9 mouse cellular contexts compared by ENCODE assay signal in genomic region chr10:3996170-3996876, GRCm38 (mm10). TPM values are rescaled to one million over a fixed set of nuclear protein-coding genes. Genes with fewer than 3 reads are reported as not detected.
A peak's percentile ranks its signal among the peaks of the same experiment; 100 is the strongest.
DNase-seq lines count a peak whose midpoint lies in the region; ATAC-seq and TF ChIP-seq lines count a peak whose summit lies in the region.
"Had no signal": no experiment of that assay in that cellular context is flagged by ENCODE, and none has a peak within 500 bp of the region (broad histone marks: within the 10 kb centered on the region; RNA-seq: fewer than 3 reads in every experiment).

No protein-coding gene starts in this region.

- H3K9ac ChIP-seq in liver, postnatal 0 days (replicated peaks) = no peak overlapping the region
- H3K9ac ChIP-seq: heart, embryonic 13.5 days had no signal

- peak overlapping the region; percentile 13; the same call in 1 of the 2 replicates for H3K4me2 ChIP-seq in liver, postnatal 0 days (ENCODE audit: low read depth, low read length)
- H3K4me2 ChIP-seq: heart, embryonic 13.5 days had no signal

- H3K27ac ChIP-seq in forebrain, embryonic 10.5 days = no peak overlapping the region
- H3K27ac ChIP-seq in liver, postnatal 0 days (ENCODE audit: low read depth) = 0 out of 2 replicates have a peak overlapping the region, but pooled peaks have one; percentile 29
- H3K27ac ChIP-seq: heart, embryonic 13.5 days had no signal

- intact Hi-C loops in heart, postnatal 25 days (cut with DNase I) = loop anchor here (2.0 to 5.0 kb wide), 4 partner anchors 91 to 376 kb away; no protein-coding TSS in a partner anchor

- WGBS in forebrain, embryonic 10.5 days = 62% methylated on average over 15 of the region's 15 CpGs
- 54% methylated on average over 15 of the region's 15 CpGs for WGBS in liver, postnatal 0 days (ENCODE audit: insufficient replicate concordance)

- no peak overlapping the region for H3K4me3 ChIP-seq in E14TG2a.4 (replicated peaks; ENCODE audit: low read length)
- no peak overlapping the region for H3K4me3 ChIP-seq in forebrain, embryonic 10.5 days
- H3K4me3 ChIP-seq in liver, postnatal 0 days (ENCODE audit: low read depth, low read length) = no peak overlapping the region
- H3K4me3 ChIP-seq: heart, embryonic 13.5 days had no signal

- DNase-seq in brain, embryonic 18.5 days (ENCODE audit: low read depth, low spot score) = peak; percentile 70
- peak; percentile 77 for DNase-seq in forebrain, embryonic 10.5 days (ENCODE audit: extremely low spot score, low spot score)
- peak; percentile 35 for DNase-seq in heart, postnatal 25 days (ENCODE audit: low spot score)
- peak; percentile 72 for DNase-seq in layer of hippocampus, adult 11-12 months (ENCODE audit: low spot score)
- DNase-seq in liver, postnatal 0 days = peak; percentile 79
- peak; percentile 31 for DNase-seq in testis, postnatal 14 days (ENCODE audit: low spot score)

- TF ChIP-seq EP300 in liver, postnatal 0 days (IDR thresholded peaks at IDR 0.05; ENCODE audit: low read depth) = 0 out of 2 replicates have a peak, but pooled peaks have one; percentile 43

- H3K27me3 ChIP-seq in E14TG2a.4 (ENCODE audit: insufficient read depth, low read length) = no peaks in the 10 kb centered on the region
- H3K27me3 ChIP-seq in forebrain, embryonic 10.5 days (ENCODE audit: poor library complexity, severe bottlenecking) = no peaks in the 10 kb centered on the region
- H3K27me3 ChIP-seq in liver, postnatal 0 days (ENCODE audit: insufficient read depth, low read length) = no peaks in the 10 kb centered on the region
- H3K27me3 ChIP-seq: heart, embryonic 13.5 days had no signal

- H3K36me3 ChIP-seq in E14TG2a.4 (ENCODE audit: insufficient read depth, low read length) = peaks cover 93% of the 10 kb centered on the region
- peaks cover 77% of the 10 kb centered on the region for H3K36me3 ChIP-seq in forebrain, embryonic 10.5 days (replicated peaks)
- H3K36me3 ChIP-seq in liver, postnatal 0 days (replicated peaks; ENCODE audit: insufficient read depth, low read length) = peaks cover 27% of the 10 kb centered on the region

- H3K4me1 ChIP-seq in E14TG2a.4 (replicated peaks; ENCODE audit: low read depth, low read length) = peaks cover 8% of the 10 kb centered on the region; the same call in 1 of the 2 replicates
- no peaks in the 10 kb centered on the region for H3K4me1 ChIP-seq in forebrain, embryonic 10.5 days
- H3K4me1 ChIP-seq in liver, postnatal 0 days (ENCODE audit: insufficient read depth) = peaks cover 11% of the 10 kb centered on the region; the same call in 1 of the 2 replicates
- H3K4me1 ChIP-seq: heart, embryonic 13.5 days had no signal

- TF ChIP-seq CTCF in E14TG2a.4 (conservative IDR thresholded peaks at IDR 0.05; ENCODE audit: low read length) = peak; percentile 37
- TF ChIP-seq CTCF in liver, postnatal 0 days (IDR thresholded peaks at IDR 0.05; ENCODE audit: low read depth) = peak; percentile 88

- no peak; the same call in 1 of the 2 replicates for ATAC-seq in liver, postnatal 0 days
- ATAC-seq in neutrophil, adult 5-6 weeks (ENCODE audit: extremely low read depth, insufficient number of reproducible peaks, low FRiP score, poor library complexity, severe bottlenecking) = peak; percentile 66; the same call in 1 of the 2 replicates

- H3K9me3 ChIP-seq in E14TG2a.4 (ENCODE audit: low read length) = peaks cover 8% of the 10 kb centered on the region
- H3K9me3 ChIP-seq in forebrain, embryonic 10.5 days = no peaks in the 10 kb centered on the region
- H3K9me3 ChIP-seq in liver, postnatal 0 days (ENCODE audit: low read length) = no peaks in the 10 kb centered on the region
- H3K9me3 ChIP-seq: heart, embryonic 13.5 days had no signal

RNA-seq across cellular contexts. Expression of gene Mthfd1l, which starts 23.4 kb away (rescaled TPM):
- polyA plus RNA-seq in forebrain, embryonic 10.5 days (2016; fragmentation: Nextera tagmentation; extraction: Ambion mirVana) = 24.5 and 26.8 TPM in 2 replicates
- 1 to 10 TPM in 1 of 2 experiments, under 1 TPM in 1; 0.75 to 1.7 TPM for total RNA-seq in heart, postnatal 25 days (2021)
- polyA plus RNA-seq in liver, postnatal 0 days (2015; fragmentation: Nextera tagmentation; extraction: Ambion mirVana) = 7.2 and 8.4 TPM in 2 replicates
- total RNA-seq in neutrophil, adult 5-6 weeks (2017) = 39.5 and 41.7 TPM in 2 replicates

Comparison
In these comparisons a context has a peak if more than half of its experiments do, and no peak if none do; other contexts are left out.
1. RNA of gene Mthfd1l, which starts 23.4 kb away (total RNA-seq): 39.5 to 41.7 TPM in neutrophil, adult 5-6 weeks; 0.75 to 1.7 TPM in heart, postnatal 25 days; every median in the first group is over 10 times any median in the second.
2. Peak in every context shown above with its lines, with median percentiles within 50 percentile points of each other: DNase-seq.